Mouse (Mus musculus) liver, adult 2 months (tissue): ENCODE measurements at regions not wholly inside any gene's neighbourhood (a gene's known extent, or its start where the extent isn't known, plus 50 kb on each side); places are given as distances from the start of the nearest gene placed in this dataset.

Experiments
- CTCF ChIP-seq: fragments of 200-500 bp; IDR thresholded peaks from 2 replicates; pipeline ENCODE4 v1.5.1; 2011; ENCODE audit warnings: low read depth, low read length, control low read depth
- POLR2A ChIP-seq: fragments of 200-500 bp; IDR thresholded peaks from 2 replicates; pipeline ENCODE4 v1.6.1; 2011; ENCODE audit warnings: low read length, control low read depth; ENCODE audit not compliant: insufficient read depth; ENCODE audit errors: extremely low read depth

DNA sequence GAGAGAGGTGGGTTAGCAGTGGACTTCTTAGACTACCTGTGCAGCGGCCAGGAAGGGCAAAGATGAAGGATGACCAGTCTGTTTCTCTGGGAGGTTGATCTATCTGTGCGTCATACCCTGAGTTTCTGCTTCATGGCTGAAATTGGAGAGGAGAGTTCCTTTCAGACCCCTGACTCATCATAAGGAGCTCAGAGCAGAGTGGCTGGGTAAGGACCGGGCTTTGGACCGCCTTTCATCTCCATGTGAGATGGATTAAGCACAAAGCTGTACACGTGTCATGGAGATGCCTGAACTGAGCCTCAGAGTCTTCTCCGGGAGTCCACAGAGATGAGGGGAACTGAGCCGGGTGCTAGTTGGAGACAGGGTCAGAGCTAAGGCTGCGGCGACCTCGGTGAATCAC, 80.7 kb upstream of the Gm9887 start:
- no peak for TF ChIP-seq CTCF
- no peak for TF ChIP-seq POLR2A
